Mouse (Mus musculus) testis, adult 2 months (tissue): ENCODE measurements around the gene 1810062G17Rik.

ENCODE experiments used
- CTCF ChIP-seq: fragments of 200-500 bp; IDR thresholded peaks from 2 replicates; pipeline ENCODE4 v1.5.1; 2012; ENCODE audit warnings: low read depth, mild to moderate bottlenecking, inconsistent platforms, low read length, moderate library complexity; ENCODE audit not compliant: control insufficient read depth, insufficient read depth, insufficient replicate concordance
- POLR2A ChIP-seq: fragments of 200-500 bp; IDR thresholded peaks from 2 replicates; pipeline ENCODE4 v1.6.1; 2012; ENCODE audit warnings: low read depth, mild to moderate bottlenecking, inconsistent platforms, low read length, moderate library complexity; ENCODE audit not compliant: control insufficient read depth

- TF ChIP-seq CTCF (no peak), POLR2A (no peak)
Observed at GRCm38 (mm10) chr3:36521073-36522060, 45.6 kb downstream of the 1810062G17Rik start, which contains the start of gene Gm11549.
